Mouse (Mus musculus) liver, postnatal 0 days (tissue): ENCODE measurements around the gene Traip.

Source experiments
- CTCF ChIP-seq: sonication (generic); IDR thresholded peaks from 2 replicates; pipeline ENCODE4 v1.5.1; 2016; ENCODE audit warnings: antibody characterized with exemption, low read depth
- EP300 ChIP-seq: IDR thresholded peaks from 2 replicates; pipeline ENCODE4 v1.6.1; 2016; ENCODE audit warnings: antibody characterized with exemption, low read depth, mild to moderate bottlenecking

DNA sequence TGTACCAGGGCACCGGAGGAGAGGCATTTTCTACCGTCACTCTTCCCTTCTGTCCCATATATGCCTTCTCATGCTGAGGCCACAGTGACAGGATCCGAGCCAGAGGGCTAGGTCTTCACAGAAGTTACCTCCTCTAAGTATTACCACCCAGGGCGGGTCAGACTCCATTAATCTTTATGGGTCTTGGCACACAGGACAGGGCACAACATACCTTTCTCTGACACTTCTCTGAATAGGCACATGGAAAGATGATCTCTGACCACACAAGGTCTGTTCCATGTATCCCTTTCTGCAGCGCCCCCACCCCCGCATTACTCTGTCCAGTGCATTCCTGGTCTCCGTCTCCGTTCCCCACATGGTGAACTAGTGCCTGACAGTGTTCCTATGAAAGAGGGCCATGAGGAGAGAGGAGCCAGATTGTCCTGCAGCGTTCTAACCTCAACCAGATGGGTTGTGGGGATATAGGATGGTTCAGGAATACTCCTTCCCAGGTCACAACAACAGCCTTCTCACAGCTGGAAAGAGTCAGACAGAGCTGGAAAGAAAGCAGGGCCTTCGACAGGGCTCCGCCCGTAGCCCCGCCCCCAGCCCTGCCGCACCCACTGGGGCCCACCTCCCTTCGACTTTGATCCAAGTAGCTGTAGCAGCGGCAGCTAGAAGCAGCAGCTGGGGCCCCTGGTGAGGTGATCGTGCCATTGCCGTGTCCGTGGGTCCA is 43.5 kb upstream of the Traip start, which contains the start of gene Mst1r:
- no peak for TF ChIP-seq CTCF
- no peak for TF ChIP-seq EP300
